Mouse (Mus musculus) spleen, adult 2 months (tissue): ENCODE measurements around the gene Klk9.

ENCODE experiments used
- CTCF ChIP-seq: fragments of 200-500 bp; IDR thresholded peaks from 2 replicates; pipeline ENCODE4 v1.5.1; 2011; ENCODE audit warnings: mild to moderate bottlenecking, inconsistent platforms; ENCODE audit not compliant: insufficient read depth, insufficient read length, insufficient replicate concordance; ENCODE audit errors: extremely low read depth
- POLR2A ChIP-seq: fragments of 200-500 bp; IDR thresholded peaks from 2 replicates; pipeline ENCODE4 v1.6.1; 2011; ENCODE audit warnings: low read depth, low read length, inconsistent platforms

- no peak for TF ChIP-seq CTCF
- no peak for TF ChIP-seq POLR2A
Measured at GRCm38 (mm10) chr7:43799876-43800275, 8.2 kb downstream of the Klk9 start.
